Mouse (Mus musculus) kidney, adult 11 months (tissue): Measurements from ENCODE around the gene Cpped1.

Source experiments
- DNase-seq: peaks from one replicate; pipeline ENCODE4 v3.0.0; 2022

Cpped1 gene

GRCm38 (mm10) chr16:11909035-11909591, at the start of gene Cpped1:
Gene Cpped1, minus strand, starts transcription at chr16:11909445.
- DNase-seq: peak; percentile 95

GRCm38 (mm10) chr16:11940477-11940876, 31.2 kb upstream of the Cpped1 start:
- DNase-seq: peak; percentile 22

- no peak for DNase-seq
Observed at GRCm38 (mm10) chr16:11910801-11911200, 1.6 kb upstream of the Cpped1 start.

- DNase-seq: no peak
Observed at GRCm38 (mm10) chr16:11909817-11910216, 572 bp upstream of the Cpped1 start.

GRCm38 (mm10) chr16:11908461-11909014, 707 bp downstream of the Cpped1 start:
- peak; percentile 32 for DNase-seq

- peak; percentile 18 for DNase-seq
Observed at GRCm38 (mm10) chr16:11907816-11908215, 1.4 kb downstream of the Cpped1 start.

GRCm38 (mm10) chr16:11906906-11907305, 2.3 kb downstream of the Cpped1 start:
- DNase-seq: no peak

GRCm38 (mm10) chr16:11905216-11905615, 4.0 kb downstream of the Cpped1 start:
- no peak for DNase-seq

GRCm38 (mm10) chr16:11902007-11902406, 7.2 kb downstream of the Cpped1 start:
- DNase-seq: no peak

- no peak for DNase-seq
Observed at GRCm38 (mm10) chr16:11900341-11900740, 8.9 kb downstream of the Cpped1 start.

GRCm38 (mm10) chr16:11896411-11896810, 12.8 kb downstream of the Cpped1 start:
- DNase-seq: no peak

GRCm38 (mm10) chr16:11894877-11895276, 14.4 kb downstream of the Cpped1 start:
- no peak for DNase-seq

GRCm38 (mm10) chr16:11890186-11890585, 19.1 kb downstream of the Cpped1 start:
- DNase-seq: no peak

GRCm38 (mm10) chr16:11889741-11890140, 19.5 kb downstream of the Cpped1 start:
- no peak for DNase-seq

GRCm38 (mm10) chr16:11881795-11882194, 27.4 kb downstream of the Cpped1 start:
- no peak for DNase-seq

GRCm38 (mm10) chr16:11880461-11880860, 28.8 kb downstream of the Cpped1 start:
- no peak for DNase-seq

GRCm38 (mm10) chr16:11879196-11879595, 30.0 kb downstream of the Cpped1 start:
- no peak for DNase-seq

- no peak for DNase-seq
Observed at GRCm38 (mm10) chr16:11875227-11875626, 34.0 kb downstream of the Cpped1 start.

- DNase-seq: no peak
Observed at GRCm38 (mm10) chr16:11873292-11873691, 36.0 kb downstream of the Cpped1 start.

- no peak for DNase-seq
Observed at GRCm38 (mm10) chr16:11868486-11868885, 40.8 kb downstream of the Cpped1 start.

- DNase-seq: no peak
Observed at GRCm38 (mm10) chr16:11852716-11853605, 56.3 kb downstream of the Cpped1 start.

- DNase-seq: no peak
Observed at GRCm38 (mm10) chr16:11848990-11849658, 60.1 kb downstream of the Cpped1 start.

- no peak for DNase-seq
Observed at GRCm38 (mm10) chr16:11845309-11845708, 63.9 kb downstream of the Cpped1 start.
